Mouse (Mus musculus) G1E (cell line): ENCODE data around the gene Rgcc.

Experiments used
- CTCF ChIP-seq: IDR thresholded peaks from 2 replicates; pipeline ENCODE4 v1.5.1; 2012; ENCODE audit warnings: low read depth, low read length, inconsistent platforms, mixed read lengths
- POLR2AphosphoS5 ChIP-seq: IDR thresholded peaks from 2 replicates; pipeline ENCODE4 v1.6.1; 2012; ENCODE audit warnings: low read depth, low read length, inconsistent platforms; ENCODE audit not compliant: insufficient replicate concordance
- TAL1 ChIP-seq: conservative IDR thresholded peaks from 2 replicates; pipeline ENCODE4 v1.6.1; 2012; ENCODE audit warnings: low read depth, low read length, inconsistent platforms, mixed read lengths

DNA sequence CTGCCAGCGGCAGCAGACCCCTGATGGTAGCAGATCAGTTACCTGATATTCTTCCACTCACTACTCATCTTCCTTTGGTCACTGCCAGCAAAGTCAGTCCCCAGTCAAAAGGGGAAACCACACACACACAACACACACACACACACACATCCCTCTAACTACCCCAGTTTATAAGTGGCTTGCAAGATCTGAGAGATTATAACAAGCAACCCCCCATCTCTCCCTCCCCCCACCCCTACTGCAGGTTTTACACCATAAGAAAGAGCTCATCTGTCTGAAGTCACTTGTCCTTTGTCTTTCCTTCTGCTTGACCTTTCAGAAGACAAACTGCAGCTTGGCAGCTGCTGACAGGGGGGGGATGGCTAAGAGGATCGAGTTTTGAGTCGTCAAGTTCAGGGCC is 26.0 kb downstream of the Rgcc start:
- no peak for TF ChIP-seq CTCF
- no peak for TF ChIP-seq POLR2AphosphoS5
- TF ChIP-seq TAL1, result no peak
